Mouse (Mus musculus) gastrocnemius, adult 8-10 months (tissue): Measurements from ENCODE around the gene Gjd3. TPM values are rescaled to one million over a fixed set of nuclear protein-coding genes. Genes with fewer than 3 reads are reported as not detected.
A peak's percentile ranks its signal among the peaks of the same experiment; 100 is the strongest.
"Not testable (repeated sequence)": the region's sequence is repeated elsewhere in the genome, so short reads cannot be mapped to it uniquely, and the experiment has no call there.

Experiments
- DNase-seq, 2 experiments: peaks; one replicate each; pipeline ENCODE4 v3.0.0; 2022; ENCODE audit warnings: low spot score in 2 of 2
- total RNA-seq, 4 experiments: library from RNA; stranded (reverse); gene quantifications; 2 replicates each; pipeline ENCODE4 v1.2.4; 2022

The Gjd3 gene
- not detected for total RNA-seq

- no peak for DNase-seq
Measured at GRCm38 (mm10) chr11:98982773-98983133, at the start of gene Gjd3. Gene Gjd3 (minus strand): TSS chr11:98983016.

GRCm38 (mm10) chr11:99026899-99027440 is 44.2 kb upstream of the Gjd3 start:
- no peak for DNase-seq

- DNase-seq: no peak
Measured at GRCm38 (mm10) chr11:99025878-99026277, 43.1 kb upstream of the Gjd3 start.

- DNase-seq: no peak
Measured at GRCm38 (mm10) chr11:99024468-99025134, 41.8 kb upstream of the Gjd3 start.

- peak; percentile 84 to 90 for DNase-seq
Measured at GRCm38 (mm10) chr11:99023500-99024467, 41.0 kb upstream of the Gjd3 start, which contains the start of gene Top2a. Gene Top2a (minus strand): TSS chr11:99024189.

- no peak for DNase-seq
Measured at GRCm38 (mm10) chr11:99023094-99023493, 40.3 kb upstream of the Gjd3 start.

- DNase-seq: no peak
Measured at GRCm38 (mm10) chr11:99022384-99022933, 39.6 kb upstream of the Gjd3 start.

- DNase-seq: no peak
Measured at GRCm38 (mm10) chr11:99019844-99020243, 37.0 kb upstream of the Gjd3 start.

- no peak for DNase-seq
Measured at GRCm38 (mm10) chr11:99013856-99014255, 31.0 kb upstream of the Gjd3 start.

- no peak for DNase-seq
Measured at GRCm38 (mm10) chr11:99010706-99011105, 27.9 kb upstream of the Gjd3 start.

GRCm38 (mm10) chr11:99010124-99010523 is 27.3 kb upstream of the Gjd3 start:
- DNase-seq: no peak

GRCm38 (mm10) chr11:99006788-99007187 is 24.0 kb upstream of the Gjd3 start:
- DNase-seq: no peak

GRCm38 (mm10) chr11:98999243-98999642 is 16.4 kb upstream of the Gjd3 start:
- no peak for DNase-seq

GRCm38 (mm10) chr11:98998776-98999175 is 16.0 kb upstream of the Gjd3 start:
- no peak for DNase-seq

GRCm38 (mm10) chr11:98997659-98998058 is 14.8 kb upstream of the Gjd3 start:
- no peak for DNase-seq

GRCm38 (mm10) chr11:98995987-98996386 is 13.2 kb upstream of the Gjd3 start:
- DNase-seq: no peak

- DNase-seq: no peak
Measured at GRCm38 (mm10) chr11:98990866-98991265, 8.1 kb upstream of the Gjd3 start.

- not testable (repeated sequence) for DNase-seq
Measured at GRCm38 (mm10) chr11:98988260-98988659, 5.4 kb upstream of the Gjd3 start.

- no peak for DNase-seq
Measured at GRCm38 (mm10) chr11:98985542-98985941, 2.7 kb upstream of the Gjd3 start.

GRCm38 (mm10) chr11:98983551-98983950 is 735 bp upstream of the Gjd3 start:
- no peak for DNase-seq

- no peak for DNase-seq
Measured at GRCm38 (mm10) chr11:98981997-98982772, 631 bp downstream of the Gjd3 start.
